Mouse (Mus musculus) erythroblast, embryonic 14.5 days (primary cell): ENCODE measurements around the gene Wrnip1. TPM values are rescaled to one million over a fixed set of nuclear protein-coding genes. Genes with fewer than 3 reads are reported as not detected.

Experiments used
- H3K27me3 ChIP-seq: 2 replicates; pipeline ENCODE4 v1.6.1; 2012; ENCODE audit warnings: inconsistent platforms; ENCODE audit not compliant: control insufficient read depth
- H3K36me3 ChIP-seq: 2 replicates; pipeline ENCODE4 v1.6.1; 2012; ENCODE audit warnings: mild to moderate bottlenecking, inconsistent platforms; ENCODE audit not compliant: control insufficient read depth
- H3K4me1 ChIP-seq: 2 replicates; pipeline ENCODE4 v1.6.1; 2012; ENCODE audit warnings: inconsistent platforms; ENCODE audit not compliant: control insufficient read depth
- H3K4me3 ChIP-seq: replicated peaks from 2 replicates; pipeline ENCODE3; 2012; ENCODE audit warnings: moderate library complexity, mild to moderate bottlenecking, inconsistent platforms
- H3K9me3 ChIP-seq: 2 replicates; pipeline ENCODE4 v1.6.1; 2012; ENCODE audit warnings: low read length, inconsistent platforms, mixed read lengths; ENCODE audit not compliant: control insufficient read depth
- GATA1 ChIP-seq: IDR thresholded peaks from 2 replicates; pipeline ENCODE4 v1.6.1; 2012; ENCODE audit warnings: low read length, inconsistent platforms, mixed read lengths
- TAL1 ChIP-seq: IDR thresholded peaks from 3 replicates; pipeline ENCODE4 v1.6.1; 2012; ENCODE audit warnings: low read length, inconsistent platforms, mixed read lengths
- polyA plus RNA-seq: library from polyadenylated mRNA; stranded (reverse); fragments of >175 nt; gene quantifications from 2 replicates; pipeline ENCODE4 v1.2.3, GENCODE M21; 2012

The Wrnip1 gene
- polyA plus RNA-seq, 1 experiment: 3.6 TPM

DNA sequence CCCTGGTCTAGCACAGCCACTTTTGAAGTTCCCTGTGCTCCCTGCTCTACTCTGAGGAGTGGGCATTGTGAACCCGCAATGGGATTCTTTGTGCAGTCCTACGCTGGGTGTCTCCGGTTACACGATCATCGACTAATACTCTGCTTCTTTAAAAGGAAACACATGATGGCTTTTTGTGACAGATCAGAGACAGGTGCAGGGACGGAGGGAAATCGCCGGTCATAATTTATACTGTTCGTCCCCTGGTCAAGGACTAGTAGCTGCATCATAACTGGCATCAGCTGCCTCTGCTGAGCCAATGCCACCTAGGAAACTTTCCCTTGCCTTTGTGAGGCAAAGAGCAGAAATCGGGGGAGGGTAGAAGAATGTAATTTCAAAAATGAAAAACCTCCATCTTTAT lies 25.5 kb upstream of the Wrnip1 start:
- Histone ChIP-seq H3K4me1 (no peaks in the 10 kb centered on the region), H3K27me3 (no peaks in the 10 kb centered on the region), H3K36me3 (no peaks in the 10 kb centered on the region), H3K4me3 (no peak overlapping the region), H3K9me3 (no peaks in the 10 kb centered on the region)
- no peak for TF ChIP-seq TAL1
- TF ChIP-seq GATA1: no peak

DNA sequence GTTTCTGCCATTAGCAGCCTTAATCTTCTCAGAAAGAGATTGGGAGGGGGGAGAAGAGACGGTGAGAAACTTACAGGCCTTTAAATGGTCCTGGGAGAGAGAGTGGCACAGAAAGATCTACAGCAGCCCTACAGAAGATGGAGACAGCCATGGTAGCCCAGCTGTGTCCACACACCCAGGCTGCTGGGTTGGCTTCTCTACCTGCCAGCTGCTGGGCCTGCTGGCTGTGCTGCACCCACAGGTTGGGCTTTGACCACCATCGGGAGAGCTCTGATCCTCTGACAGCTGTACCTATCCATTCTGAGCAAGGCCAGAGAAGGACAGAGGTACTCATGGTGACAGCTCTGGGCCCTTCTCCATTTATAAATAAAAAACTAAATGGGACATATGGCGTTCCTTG lies 23.0 kb upstream of the Wrnip1 start:
- no peaks in the 10 kb centered on the region for H3K27me3 ChIP-seq
- no peaks in the 10 kb centered on the region for H3K36me3 ChIP-seq
- H3K9me3 ChIP-seq: no peaks in the 10 kb centered on the region
- no peak overlapping the region for H3K4me3 ChIP-seq
- TF ChIP-seq TAL1 (no peak), GATA1 (no peak)
- H3K4me1 ChIP-seq: no peaks in the 10 kb centered on the region

DNA sequence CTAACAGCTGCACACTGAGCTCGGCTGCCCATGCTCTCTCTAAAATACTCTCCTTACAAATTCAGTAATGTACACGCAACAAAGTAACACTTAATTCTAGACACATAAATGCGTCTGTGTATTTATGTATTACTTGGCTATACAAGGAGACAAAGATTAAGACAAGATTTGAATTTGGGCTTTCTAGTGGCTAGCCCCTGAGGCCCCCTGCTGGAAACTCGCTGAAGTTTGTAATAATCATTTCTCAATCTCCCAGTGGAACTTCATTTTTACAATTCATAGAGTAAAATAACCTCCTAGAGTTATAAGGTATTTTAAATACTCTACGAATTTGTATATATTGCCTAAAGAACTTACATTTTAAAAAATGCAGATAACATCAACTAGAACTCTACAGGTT lies 18.8 kb upstream of the Wrnip1 start:
- Histone ChIP-seq H3K27me3 (no peaks in the 10 kb centered on the region), H3K4me1 (no peaks in the 10 kb centered on the region), H3K36me3 (no peaks in the 10 kb centered on the region), H3K4me3 (no peak overlapping the region), H3K9me3 (no peaks in the 10 kb centered on the region)
- no peak for TF ChIP-seq TAL1
- TF ChIP-seq GATA1: no peak

DNA sequence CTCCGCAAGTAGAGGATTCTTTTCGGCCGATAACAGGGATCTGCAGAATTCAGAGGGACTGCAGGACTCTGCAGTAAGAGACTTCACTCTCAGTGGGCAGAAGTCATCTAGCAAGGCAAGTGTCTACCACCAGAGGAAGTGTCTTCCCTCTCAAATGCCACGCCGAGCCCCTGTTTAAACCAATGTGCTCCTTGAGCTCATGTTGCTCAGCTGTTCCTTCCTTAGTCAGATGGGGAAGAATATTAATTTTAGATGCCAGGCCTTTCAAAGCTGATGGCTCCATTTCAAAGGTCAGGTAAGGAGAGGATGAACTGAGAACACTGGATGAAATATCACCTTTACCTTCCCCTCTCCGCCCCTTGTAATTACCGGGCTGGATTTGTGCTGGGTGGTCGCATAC lies 18.0 kb upstream of the Wrnip1 start, which contains the start of gene Mylk4:
TSS of gene Mylk4 (minus strand) at position 139 of the 400 bp plus-strand sequence.
- Histone ChIP-seq H3K9me3 (no peaks in the 10 kb centered on the region), H3K4me1 (no peaks in the 10 kb centered on the region), H3K4me3 (no peak within 1 kb of the TSS), H3K27me3 (no peaks in the 10 kb centered on the region), H3K36me3 (no peaks in the 10 kb centered on the region)
- TF ChIP-seq TAL1 (no peak), GATA1 (no peak)

DNA sequence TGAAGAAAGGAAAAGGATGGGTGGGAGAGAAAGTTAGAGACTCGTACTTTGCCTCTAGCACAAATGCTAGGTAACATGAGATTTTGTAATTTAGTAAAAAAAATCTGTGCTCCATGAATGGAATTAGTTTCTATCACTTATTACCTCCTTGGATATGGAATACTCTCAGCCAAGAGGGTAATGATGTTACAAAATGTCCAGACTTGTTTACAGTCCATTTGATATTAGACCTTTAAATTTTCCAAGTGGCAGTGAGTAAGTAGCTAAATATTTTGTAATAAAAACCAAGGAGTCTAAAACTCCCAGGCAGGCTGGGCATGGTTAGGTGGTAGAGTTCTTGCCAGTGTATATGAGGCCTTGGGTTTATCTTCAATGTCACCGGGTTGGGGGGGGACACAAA lies 14.3 kb upstream of the Wrnip1 start:
- Histone ChIP-seq H3K4me3 (no peak overlapping the region), H3K4me1 (no peaks in the 10 kb centered on the region), H3K36me3 (no peaks in the 10 kb centered on the region), H3K9me3 (no peaks in the 10 kb centered on the region), H3K27me3 (no peaks in the 10 kb centered on the region)
- no peak for TF ChIP-seq TAL1
- no peak for TF ChIP-seq GATA1

DNA sequence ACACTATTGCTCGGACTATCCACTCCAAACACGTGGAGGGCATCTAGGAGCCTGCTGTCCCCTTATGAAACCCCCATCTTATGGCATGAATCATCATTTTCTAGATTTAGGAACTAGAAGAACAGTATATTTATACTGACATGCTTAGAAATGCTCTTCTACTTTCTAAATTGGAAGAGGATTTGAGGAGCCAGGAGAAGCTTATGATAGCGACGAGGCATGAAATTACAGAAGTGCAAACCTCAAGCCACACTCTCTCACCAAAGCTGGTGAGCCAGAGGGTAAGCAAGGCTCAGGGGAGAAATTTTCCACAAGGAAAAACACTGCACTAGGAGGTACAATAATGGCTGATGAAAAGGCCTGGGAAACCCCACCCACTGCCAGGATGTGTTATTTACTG lies 12.1 kb upstream of the Wrnip1 start:
- H3K9me3 ChIP-seq: no peaks in the 10 kb centered on the region
- TF ChIP-seq TAL1 (no peak), GATA1 (no peak)
- H3K4me1 ChIP-seq: no peaks in the 10 kb centered on the region
- H3K36me3 ChIP-seq: no peaks in the 10 kb centered on the region
- no peaks in the 10 kb centered on the region for H3K27me3 ChIP-seq
- H3K4me3 ChIP-seq: no peak overlapping the region

DNA sequence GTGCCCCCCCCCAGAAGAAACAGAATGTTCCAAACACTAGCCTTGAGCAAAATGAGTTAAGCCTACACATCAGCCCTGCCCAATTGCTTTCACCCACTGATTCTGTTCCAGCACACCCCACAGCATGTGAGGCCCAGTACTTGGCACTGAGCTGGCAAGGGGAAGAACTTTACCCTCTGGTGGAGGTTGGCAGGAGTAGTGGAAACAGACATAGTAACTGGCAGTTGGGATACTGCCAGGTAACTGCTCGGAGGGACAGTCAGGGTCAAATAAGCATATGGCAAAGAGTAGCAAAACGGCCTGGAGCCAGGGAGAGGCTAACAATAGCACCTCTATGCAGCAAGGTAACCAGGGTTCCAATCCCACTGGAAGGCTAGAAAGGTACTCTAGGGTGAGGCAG lies 7.2 kb upstream of the Wrnip1 start:
- Histone ChIP-seq H3K27me3 (no peaks in the 10 kb centered on the region; the same call in 1 of the 2 replicates), H3K4me3 (no peak overlapping the region), H3K9me3 (no peaks in the 10 kb centered on the region), H3K36me3 (no peaks in the 10 kb centered on the region), H3K4me1 (no peaks in the 10 kb centered on the region)
- no peak for TF ChIP-seq TAL1
- no peak for TF ChIP-seq GATA1

DNA sequence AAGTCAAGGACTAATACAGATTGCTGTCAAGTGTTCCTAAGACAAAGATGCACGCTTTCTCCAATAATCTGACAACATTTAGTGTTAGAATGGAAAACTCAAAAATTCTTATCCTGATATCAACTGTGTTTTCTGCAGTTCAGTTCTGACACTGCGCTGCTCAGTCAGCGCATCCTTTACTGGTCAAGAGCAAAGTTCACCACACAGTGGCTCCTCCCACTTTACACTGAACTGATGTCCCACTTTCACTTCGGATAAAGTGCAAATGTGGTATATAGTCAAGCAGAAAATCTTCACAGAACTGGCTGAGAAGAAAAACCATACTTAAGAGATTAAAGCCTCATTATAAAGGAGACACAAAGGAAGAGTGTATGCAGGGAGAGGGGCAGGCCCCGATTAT lies 6.7 kb upstream of the Wrnip1 start:
- no peaks in the 10 kb centered on the region; the same call in 1 of the 2 replicates for H3K27me3 ChIP-seq
- H3K36me3 ChIP-seq: no peaks in the 10 kb centered on the region
- H3K4me3 ChIP-seq: no peak overlapping the region
- TF ChIP-seq GATA1: no peak
- no peak for TF ChIP-seq TAL1
- H3K9me3 ChIP-seq: no peaks in the 10 kb centered on the region
- H3K4me1 ChIP-seq: peaks cover under 1% of the 10 kb centered on the region; the same call in 1 of the 2 replicates

DNA sequence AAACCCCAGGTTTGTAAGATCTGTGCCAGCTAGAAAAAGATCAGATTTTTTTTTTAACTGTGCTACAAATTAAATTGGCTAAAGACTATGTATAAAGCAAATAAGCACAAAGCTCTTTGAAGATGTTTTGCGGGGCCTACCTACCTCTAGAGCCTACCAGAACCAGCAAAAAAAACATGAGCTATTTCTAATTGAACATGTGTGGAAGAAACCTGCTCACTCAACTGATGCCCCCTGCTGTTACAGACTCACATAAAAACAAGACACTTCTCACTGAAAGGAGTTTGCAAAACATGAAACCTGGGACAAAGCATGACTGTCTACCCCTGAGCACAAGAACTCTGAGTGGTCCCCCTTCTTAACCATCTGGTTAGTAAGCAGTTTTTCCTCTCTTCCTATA lies 4.8 kb upstream of the Wrnip1 start:
- Histone ChIP-seq H3K4me3 (no peak overlapping the region), H3K27me3 (no peaks in the 10 kb centered on the region; the same call in 1 of the 2 replicates), H3K36me3 (no peaks in the 10 kb centered on the region), H3K4me1 (peaks cover 12% of the 10 kb centered on the region), H3K9me3 (no peaks in the 10 kb centered on the region)
- TF ChIP-seq GATA1: no peak
- TF ChIP-seq TAL1: no peak

DNA sequence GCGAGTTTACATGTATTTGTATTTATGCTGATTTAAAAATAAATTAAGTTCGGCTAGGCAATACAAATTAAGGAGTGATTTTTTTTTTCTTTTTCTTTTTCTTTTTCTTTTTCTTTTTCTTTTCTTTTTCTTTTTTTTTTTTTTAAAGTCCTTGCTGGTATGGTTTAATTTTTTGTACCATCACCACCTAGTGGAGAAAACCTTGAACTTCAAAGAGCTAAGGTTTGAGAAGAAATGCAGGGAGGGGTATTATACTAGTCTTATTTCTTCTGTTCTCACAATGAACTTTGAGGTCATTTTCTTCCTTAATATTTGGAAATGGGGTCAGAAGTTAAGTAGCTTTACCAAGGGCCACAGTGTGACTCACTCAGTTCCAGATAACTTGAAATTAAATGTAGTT lies 2.7 kb upstream of the Wrnip1 start:
- Histone ChIP-seq H3K36me3 (peaks cover 6% of the 10 kb centered on the region), H3K9me3 (no peaks in the 10 kb centered on the region), H3K4me3 (no peak overlapping the region), H3K27me3 (no peaks in the 10 kb centered on the region; the same call in 1 of the 2 replicates), H3K4me1 (peaks cover 32% of the 10 kb centered on the region)
- TF ChIP-seq TAL1: no peak
- no peak for TF ChIP-seq GATA1
